Mouse (Mus musculus): Measurements from ENCODE around the gene Fmn2.
A peak's percentile ranks its signal among the peaks of the same experiment; 100 is the strongest.

Gene Fmn2

GRCm38 (mm10) chr1:174501661-174502030 is at the start of gene Fmn2:
Fmn2 (plus strand) TSS chr1:174501825.
- DNase-seq (ENCODE audit: low read depth, low spot score) = peak; percentile 90

GRCm38 (mm10) chr1:174455100-174455499 is 46.5 kb upstream of the Fmn2 start:
- no peak for DNase-seq (ENCODE audit: low read depth, low spot score)

- DNase-seq (ENCODE audit: low read depth, low spot score) = no peak
These were observed 36.2 kb upstream of the Fmn2 start for GRCm38 (mm10) chr1:174465385-174465784.

GRCm38 (mm10) chr1:174466240-174466639 is 35.4 kb upstream of the Fmn2 start:
- DNase-seq (ENCODE audit: low read depth, low spot score) = peak; percentile 24

GRCm38 (mm10) chr1:174469736-174470135 is 31.9 kb upstream of the Fmn2 start:
- DNase-seq (ENCODE audit: low read depth, low spot score) = peak; percentile 69

GRCm38 (mm10) chr1:174482567-174482966 is 19.1 kb upstream of the Fmn2 start:
- no peak for DNase-seq (ENCODE audit: low read depth, low spot score)

- DNase-seq (ENCODE audit: low read depth, low spot score) = no peak
These were observed 1.6 kb upstream of the Fmn2 start for GRCm38 (mm10) chr1:174500064-174500463.

- DNase-seq (ENCODE audit: low read depth, low spot score) = no peak
These were observed 614 bp upstream of the Fmn2 start for GRCm38 (mm10) chr1:174501011-174501410.

GRCm38 (mm10) chr1:174502031-174502845 is 613 bp downstream of the Fmn2 start:
- DNase-seq (ENCODE audit: low read depth, low spot score) = peak; percentile 51

GRCm38 (mm10) chr1:174502846-174503745 is 1.5 kb downstream of the Fmn2 start:
- peak; percentile 82 for DNase-seq (ENCODE audit: low read depth, low spot score)

GRCm38 (mm10) chr1:174508571-174509110 is 7.0 kb downstream of the Fmn2 start:
- DNase-seq (ENCODE audit: low read depth, low spot score) = no peak

- no peak for DNase-seq (ENCODE audit: low read depth, low spot score)
These were observed 11.8 kb downstream of the Fmn2 start for GRCm38 (mm10) chr1:174513419-174513818.

- peak; percentile 8 for DNase-seq (ENCODE audit: low read depth, low spot score)
These were observed 20.5 kb downstream of the Fmn2 start for GRCm38 (mm10) chr1:174521976-174522770.

GRCm38 (mm10) chr1:174522809-174523511 is 21.3 kb downstream of the Fmn2 start:
- peak; percentile 49 for DNase-seq (ENCODE audit: low read depth, low spot score)

GRCm38 (mm10) chr1:174523512-174523828 is 21.8 kb downstream of the Fmn2 start:
- no peak for DNase-seq (ENCODE audit: low read depth, low spot score)

GRCm38 (mm10) chr1:174536742-174537453 is 35.3 kb downstream of the Fmn2 start:
- peak; percentile 24 for DNase-seq (ENCODE audit: low read depth, low spot score)

GRCm38 (mm10) chr1:174537491-174537890 is 35.9 kb downstream of the Fmn2 start:
- DNase-seq (ENCODE audit: low read depth, low spot score) = no peak

- no peak for DNase-seq (ENCODE audit: low read depth, low spot score)
These were observed 46.7 kb downstream of the Fmn2 start for GRCm38 (mm10) chr1:174548291-174548690.

GRCm38 (mm10) chr1:174553272-174554007 is 51.8 kb downstream of the Fmn2 start:
- DNase-seq (ENCODE audit: low read depth, low spot score) = peak; percentile 67

GRCm38 (mm10) chr1:174555412-174555811 is 53.8 kb downstream of the Fmn2 start:
- no peak for DNase-seq (ENCODE audit: low read depth, low spot score)

Measured in R1 (cell line).